Mouse (Mus musculus): ENCODE data around the gene Fem1a.

GRCm38 (mm10) chr17:56207963-56208530 is 48.6 kb upstream of the Fem1a start:
- TF ChIP-seq CTCF (IDR thresholded peaks at IDR 0.05; ENCODE audit: low read depth, low read length) (no peak), POLR2A (IDR thresholded peaks at IDR 0.05; ENCODE audit: borderline replicate concordance, low read depth, low read length) (no peak)
